Mouse (Mus musculus) midbrain, embryonic 15.5 days (tissue): ENCODE measurements around the gene Slc36a1. TPM values are rescaled to one million over a fixed set of nuclear protein-coding genes. Genes with fewer than 3 reads are reported as not detected.

Source experiments
- ATAC-seq: fragments of 200-750 bp; cut with Nextera tagmentation; replicated peaks from 2 replicates; pipeline ENCODE4 v1.8.0; 2017; ENCODE audit warnings: moderate TSS enrichment
- H3K27ac ChIP-seq: fragments of 300-500 bp; sonication (generic); 2 replicates; pipeline ENCODE4 v1.5.1; 2015; ENCODE audit warnings: mild to moderate bottlenecking, inconsistent platforms
- H3K27me3 ChIP-seq: fragments of 300-500 bp; sonication (generic); replicated peaks from 2 replicates; pipeline ENCODE4 v1.6.1; 2015; ENCODE audit warnings: inconsistent platforms
- H3K36me3 ChIP-seq: fragments of 300-500 bp; sonication (generic); replicated peaks from 2 replicates; pipeline ENCODE4 v1.6.1; 2015; ENCODE audit warnings: inconsistent platforms
- H3K4me1 ChIP-seq: fragments of 300-500 bp; sonication (generic); 2 replicates; pipeline ENCODE4 v1.6.1; 2015; ENCODE audit warnings: inconsistent platforms
- H3K4me2 ChIP-seq: fragments of 300-500 bp; sonication (generic); 2 replicates; pipeline ENCODE4 v1.6.1; 2015; ENCODE audit warnings: inconsistent platforms, mild to moderate bottlenecking, moderate library complexity
- H3K4me3 ChIP-seq: fragments of 300-500 bp; sonication (generic); 2 replicates; pipeline ENCODE4 v1.5.1; 2015; ENCODE audit warnings: mild to moderate bottlenecking, inconsistent platforms
- H3K9ac ChIP-seq: fragments of 300-500 bp; sonication (generic); 2 replicates; pipeline ENCODE4 v1.6.1; 2015; ENCODE audit warnings: mild to moderate bottlenecking, inconsistent platforms
- H3K9me3 ChIP-seq: fragments of 300-500 bp; sonication (generic); 2 replicates; pipeline ENCODE4 v1.6.1; 2016; ENCODE audit warnings: inconsistent platforms
- WGBS: fragments of 180-500 bp; shearing (Covaris S2); methylation state at CpG from one replicate; pipeline ENCODE4 v1.1.7; 2015; ENCODE audit warnings: mixed read lengths; 5-methylcytosine and 5-hydroxymethylcytosine counted together
- polyA plus RNA-seq: library from polyadenylated mRNA; unstranded; fragments of >200 nt; fragmentation: Nextera tagmentation; extraction: Ambion mirVana; gene quantifications from 2 replicates; pipeline ENCODE4 v1.2.1, GENCODE M21; 2015

The Slc36a1 gene
- polyA plus RNA-seq, 1 experiment from 2014 or later: 3.9 TPM

GRCm38 (mm10) chr11:55240556-55240955, 36.4 kb downstream of the Slc36a1 start:
- Histone ChIP-seq H3K4me2 (no peak overlapping the region), H3K9me3 (no peaks in the 10 kb centered on the region), H3K27ac (no peak overlapping the region), H3K27me3 (no peaks in the 10 kb centered on the region), H3K9ac (no peak overlapping the region), H3K4me3 (no peak overlapping the region), H3K4me1 (no peaks in the 10 kb centered on the region), H3K36me3 (no peaks in the 10 kb centered on the region)
- 68% methylated on average over 7 of the region's 7 CpGs for WGBS
- ATAC-seq: no peak

GRCm38 (mm10) chr11:55250527-55250926, 46.4 kb downstream of the Slc36a1 start:
- Histone ChIP-seq H3K27me3 (no peaks in the 10 kb centered on the region), H3K9ac (no peak overlapping the region), H3K4me3 (no peak overlapping the region), H3K9me3 (no peaks in the 10 kb centered on the region), H3K4me2 (no peak overlapping the region), H3K4me1 (no peaks in the 10 kb centered on the region), H3K27ac (no peak overlapping the region), H3K36me3 (no peaks in the 10 kb centered on the region)
- WGBS: 79% methylated on average over 6 of the region's 6 CpGs
- ATAC-seq: no peak

- WGBS: 88% methylated on average over 9 of the region's 9 CpGs
- H3K36me3 ChIP-seq: no peaks in the 10 kb centered on the region
- no peak overlapping the region for H3K4me2 ChIP-seq
- H3K4me1 ChIP-seq: no peaks in the 10 kb centered on the region
- H3K9ac ChIP-seq: no peak overlapping the region
- no peaks in the 10 kb centered on the region for H3K9me3 ChIP-seq
- no peak overlapping the region for H3K27ac ChIP-seq
- ATAC-seq: no peak
- H3K27me3 ChIP-seq: no peaks in the 10 kb centered on the region
- H3K4me3 ChIP-seq: no peak overlapping the region
Observed at GRCm38 (mm10) chr11:55253391-55253790, 49.2 kb downstream of the Slc36a1 start.

GRCm38 (mm10) chr11:55261105-55261504, 57.0 kb downstream of the Slc36a1 start:
- Histone ChIP-seq H3K27me3 (no peaks in the 10 kb centered on the region), H3K9me3 (no peaks in the 10 kb centered on the region), H3K4me3 (no peak overlapping the region), H3K4me1 (no peaks in the 10 kb centered on the region), H3K36me3 (no peaks in the 10 kb centered on the region), H3K9ac (no peak overlapping the region), H3K4me2 (no peak overlapping the region), H3K27ac (no peak overlapping the region)
- WGBS: 95% methylated on average over 4 of the region's 4 CpGs
- no peak for ATAC-seq

- no peak for ATAC-seq
- H3K9ac ChIP-seq: no peak overlapping the region
- no peak overlapping the region for H3K4me2 ChIP-seq
- no peaks in the 10 kb centered on the region for H3K36me3 ChIP-seq
- WGBS: 73% methylated on average over 5 of the region's 5 CpGs
- H3K9me3 ChIP-seq: no peaks in the 10 kb centered on the region
- H3K27ac ChIP-seq: no peak overlapping the region
- H3K4me1 ChIP-seq: no peaks in the 10 kb centered on the region
- no peak overlapping the region for H3K4me3 ChIP-seq
- H3K27me3 ChIP-seq: no peaks in the 10 kb centered on the region
Observed at GRCm38 (mm10) chr11:55262000-55262399, 57.9 kb downstream of the Slc36a1 start.

- H3K27ac ChIP-seq: no peak overlapping the region
- no peak overlapping the region for H3K4me2 ChIP-seq
- no peak for ATAC-seq
- 85% methylated on average over 2 of the region's 2 CpGs for WGBS
- no peak overlapping the region for H3K9ac ChIP-seq
- H3K27me3 ChIP-seq: no peaks in the 10 kb centered on the region
- no peaks in the 10 kb centered on the region for H3K4me1 ChIP-seq
- H3K36me3 ChIP-seq: no peaks in the 10 kb centered on the region
- no peaks in the 10 kb centered on the region for H3K9me3 ChIP-seq
- H3K4me3 ChIP-seq: no peak overlapping the region
Observed at GRCm38 (mm10) chr11:55264318-55264717, 60.2 kb downstream of the Slc36a1 start.

- no peaks in the 10 kb centered on the region for H3K27me3 ChIP-seq
- H3K4me2 ChIP-seq: no peak overlapping the region
- no peak overlapping the region for H3K4me3 ChIP-seq
- WGBS: 45% methylated on average over 2 of the region's 2 CpGs
- no peak overlapping the region for H3K27ac ChIP-seq
- no peaks in the 10 kb centered on the region for H3K9me3 ChIP-seq
- no peaks in the 10 kb centered on the region for H3K36me3 ChIP-seq
- no peaks in the 10 kb centered on the region for H3K4me1 ChIP-seq
- no peak for ATAC-seq
- no peak overlapping the region for H3K9ac ChIP-seq
Observed at GRCm38 (mm10) chr11:55265647-55266046, 61.5 kb downstream of the Slc36a1 start.

GRCm38 (mm10) chr11:55268580-55268979, 64.4 kb downstream of the Slc36a1 start:
- 92% methylated on average over 6 of the region's 6 CpGs for WGBS

GRCm38 (mm10) chr11:55274756-55275155, 70.6 kb downstream of the Slc36a1 start:
- no peaks in the 10 kb centered on the region for H3K36me3 ChIP-seq
- WGBS: 83% methylated on average over 6 of the region's 6 CpGs
- no peak overlapping the region for H3K4me3 ChIP-seq
- H3K4me1 ChIP-seq: no peaks in the 10 kb centered on the region
- no peaks in the 10 kb centered on the region for H3K9me3 ChIP-seq
- H3K4me2 ChIP-seq: no peak overlapping the region
- H3K27me3 ChIP-seq: no peaks in the 10 kb centered on the region
- H3K9ac ChIP-seq: no peak overlapping the region
- no peak for ATAC-seq
- no peak overlapping the region for H3K27ac ChIP-seq

More at GRCm38 (mm10) chr11:55268580-55268979, 64.4 kb downstream of the Slc36a1 start:
- Histone ChIP-seq H3K4me1 (no peaks in the 10 kb centered on the region), H3K9ac (no peak overlapping the region), H3K27me3 (no peaks in the 10 kb centered on the region), H3K36me3 (no peaks in the 10 kb centered on the region), H3K9me3 (no peaks in the 10 kb centered on the region), H3K4me2 (no peak overlapping the region), H3K4me3 (no peak overlapping the region), H3K27ac (no peak overlapping the region)
- no peak for ATAC-seq

Other genes starting within 250 kb of the Slc36a1 start
- gene Tnip1, start 241.4 kb upstream of the Slc36a1 start, polyA plus RNA-seq: 15.4 and 16.4 TPM in 2 replicates
- gene Anxa6, start 170.9 kb upstream of the Slc36a1 start, polyA plus RNA-seq: 42.2 and 48.0 TPM in 2 replicates
- 0.34 and 0.36 TPM in 2 replicates for gene Ccdc69, start 126.2 kb upstream of the Slc36a1 start, polyA plus RNA-seq
- gene Gm2a, start 106.2 kb upstream of the Slc36a1 start, polyA plus RNA-seq: 23.2 and 23.3 TPM in 2 replicates
- not detected in 2 replicates for gene Slc36a3, start 52.6 kb upstream of the Slc36a1 start, polyA plus RNA-seq
- gene Slc36a2, start 19.3 kb upstream of the Slc36a1 start, polyA plus RNA-seq: 0.24 and 0.28 TPM in 2 replicates
- gene Fat2, start 132.2 kb downstream of the Slc36a1 start, polyA plus RNA-seq: 0.09 and 0.12 TPM in 2 replicates
- gene Sparc, start 218.8 kb downstream of the Slc36a1 start, polyA plus RNA-seq: 482 and 547 TPM in 2 replicates